ENCODE assay signal across 9 mouse cellular contexts in the genomic region with DNA sequence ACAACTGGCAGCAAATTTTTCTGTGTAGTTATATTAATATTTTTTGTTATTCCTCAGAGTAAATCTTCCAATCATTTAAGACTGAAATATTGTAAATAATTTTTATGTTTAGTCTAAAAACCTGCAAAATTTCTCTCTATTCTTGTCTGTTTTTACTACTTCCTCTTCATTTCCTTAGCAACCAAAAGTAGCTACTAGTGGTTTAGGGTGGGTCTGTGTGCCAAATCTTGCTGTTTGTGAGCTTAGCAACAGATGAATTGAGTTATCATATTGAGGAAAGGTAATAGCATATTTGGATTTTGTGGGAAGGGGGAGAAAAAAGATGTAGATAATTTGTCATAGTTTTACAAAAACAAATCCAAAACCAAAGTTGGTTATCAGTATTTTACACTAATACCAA. TPM values are rescaled to one million over a fixed set of nuclear protein-coding genes. Genes with fewer than 3 reads are reported as not detected.
A peak's percentile ranks its signal among the peaks of the same experiment; 100 is the strongest.
DNase-seq lines count a peak whose midpoint lies in the region; ATAC-seq and TF ChIP-seq lines count a peak whose summit lies in the region.
"Had no signal": no experiment of that assay in that cellular context is flagged by ENCODE, and none has a peak within 500 bp of the region (broad histone marks: within the 10 kb centered on the region; RNA-seq: fewer than 3 reads in every experiment).

No protein-coding gene starts in this region.

- H3K27ac ChIP-seq in forebrain, embryonic 13.5 days: no peak overlapping the region
- H3K27ac ChIP-seq in forebrain, embryonic 16.5 days (ENCODE audit: low read length): no peak overlapping the region
- H3K27ac ChIP-seq in lung, embryonic 16.5 days (ENCODE audit: low read length): no peak overlapping the region
- H3K27ac ChIP-seq in forebrain, embryonic 15.5 days (replicated peaks): no peak overlapping the region
- H3K27ac ChIP-seq: liver, embryonic 15.5 days had no signal

- no peaks in the 10 kb centered on the region for H3K27me3 ChIP-seq in forebrain, embryonic 13.5 days
- H3K27me3 ChIP-seq in forebrain, embryonic 16.5 days (replicated peaks; ENCODE audit: control insufficient read depth, insufficient read depth, low read length): no peaks in the 10 kb centered on the region
- H3K27me3 ChIP-seq in lung, embryonic 16.5 days (ENCODE audit: control insufficient read depth, insufficient read depth, low read depth, low read length): no peaks in the 10 kb centered on the region
- no peaks in the 10 kb centered on the region for H3K27me3 ChIP-seq in forebrain, embryonic 15.5 days
- H3K27me3 ChIP-seq in myocyte (ENCODE audit: control insufficient read depth, insufficient read depth, insufficient read length): no peaks in the 10 kb centered on the region
- H3K27me3 ChIP-seq: liver, embryonic 15.5 days had no signal

- TF ChIP-seq CTCF in lung, adult 2 months (IDR thresholded peaks at IDR 0.05; ENCODE audit: insufficient read depth, low read length): no peak

- no peaks in the 10 kb centered on the region for H3K9me3 ChIP-seq in forebrain, embryonic 13.5 days (replicated peaks)
- H3K9me3 ChIP-seq in forebrain, embryonic 16.5 days (ENCODE audit: control insufficient read depth, low read length): no peaks in the 10 kb centered on the region
- no peaks in the 10 kb centered on the region for H3K9me3 ChIP-seq in lung, embryonic 16.5 days (ENCODE audit: control insufficient read depth, low read length)
- no peaks in the 10 kb centered on the region for H3K9me3 ChIP-seq in forebrain, embryonic 15.5 days
- H3K9me3 ChIP-seq: liver, embryonic 15.5 days had no signal

- H3K9ac ChIP-seq in forebrain, embryonic 13.5 days: no peak overlapping the region
- no peak overlapping the region for H3K9ac ChIP-seq in forebrain, embryonic 16.5 days (replicated peaks; ENCODE audit: low read depth, low read length)
- H3K9ac ChIP-seq in lung, embryonic 16.5 days (ENCODE audit: low read length): no peak overlapping the region
- H3K9ac ChIP-seq in forebrain, embryonic 15.5 days (replicated peaks): no peak overlapping the region
- H3K9ac ChIP-seq: liver, embryonic 15.5 days had no signal

- 0 out of 2 replicates have a peak overlapping the region, but pooled peaks have one; percentile 45 for H3K4me3 ChIP-seq in forebrain, embryonic 13.5 days
- H3K4me3 ChIP-seq in forebrain, embryonic 16.5 days (replicated peaks; ENCODE audit: low read length): no peak overlapping the region
- no peak overlapping the region for H3K4me3 ChIP-seq in lung, embryonic 16.5 days (ENCODE audit: low read length)
- H3K4me3 ChIP-seq in lung, adult 2 months (replicated peaks; ENCODE audit: extremely low read depth, low read depth, low read length): no peak overlapping the region
- H3K4me3 ChIP-seq in forebrain, embryonic 15.5 days: no peak overlapping the region
- H3K4me3 ChIP-seq in myocyte: peak overlapping the region; percentile 56

- H3K79me2 ChIP-seq in myocyte (ENCODE audit: control insufficient read depth, insufficient read depth): peaks cover 59% of the 10 kb centered on the region

- no peaks in the 10 kb centered on the region for H3K36me3 ChIP-seq in forebrain, embryonic 13.5 days (ENCODE audit: poor library complexity, severe bottlenecking)
- no peaks in the 10 kb centered on the region for H3K36me3 ChIP-seq in forebrain, embryonic 16.5 days (ENCODE audit: control insufficient read depth, insufficient read depth)
- no peaks in the 10 kb centered on the region for H3K36me3 ChIP-seq in lung, embryonic 16.5 days (ENCODE audit: control insufficient read depth, insufficient read depth, low read length)
- no peaks in the 10 kb centered on the region for H3K36me3 ChIP-seq in forebrain, embryonic 15.5 days
- no peaks in the 10 kb centered on the region for H3K36me3 ChIP-seq in myocyte (ENCODE audit: control insufficient read depth, insufficient read depth)
- H3K36me3 ChIP-seq: liver, embryonic 15.5 days had no signal

- peaks cover 15% of the 10 kb centered on the region for H3K4me1 ChIP-seq in forebrain, embryonic 13.5 days
- H3K4me1 ChIP-seq in forebrain, embryonic 16.5 days (replicated peaks; ENCODE audit: control insufficient read depth, insufficient read depth, low read length): peaks cover 25% of the 10 kb centered on the region
- H3K4me1 ChIP-seq in lung, embryonic 16.5 days (replicated peaks; ENCODE audit: control insufficient read depth, insufficient read depth, low read length): peaks cover 11% of the 10 kb centered on the region
- H3K4me1 ChIP-seq in lung, adult 2 months (ENCODE audit: control insufficient read depth, insufficient read depth, low read length): peaks cover 5% of the 10 kb centered on the region; the same call in 1 of the 2 replicates
- peaks cover 27% of the 10 kb centered on the region for H3K4me1 ChIP-seq in forebrain, embryonic 15.5 days

- TF ChIP-seq POLR2A in lung, adult 2 months (IDR thresholded peaks at IDR 0.05; ENCODE audit: borderline replicate concordance, extremely low read depth, low read depth, low read length): no peak
- no peak for TF ChIP-seq POLR2A in myocyte (IDR thresholded peaks at IDR 0.05; ENCODE audit: insufficient read length, low read depth)

- ATAC-seq in forebrain, embryonic 13.5 days: no peak
- ATAC-seq in forebrain, embryonic 16.5 days: no peak
- no peak for ATAC-seq in lung, embryonic 16.5 days (ENCODE audit: low read depth)
- no peak for ATAC-seq in forebrain, embryonic 15.5 days (replicated peaks)

- no peak for DNase-seq in lung, adult 2 months
- DNase-seq in thymus, adult 18-20 months: no peak
- DNase-seq in frontal cortex, postnatal 25 days (ENCODE audit: low spot score in 2 of 2): no peak

- H3ac ChIP-seq in myocyte (ENCODE audit: control insufficient read depth, insufficient read length): no peak overlapping the region

- H3K4me2 ChIP-seq in forebrain, embryonic 13.5 days: peak overlapping the region; percentile 58
- no peak overlapping the region for H3K4me2 ChIP-seq in forebrain, embryonic 16.5 days (ENCODE audit: low read length)
- H3K4me2 ChIP-seq in lung, embryonic 16.5 days (ENCODE audit: low read depth, low read length): peak overlapping the region; percentile 41
- H3K4me2 ChIP-seq in forebrain, embryonic 15.5 days (replicated peaks): 0 out of 2 replicates have a peak overlapping the region, but pooled peaks have one; percentile 10
- H3K4me2 ChIP-seq in myocyte (ENCODE audit: low read depth): peak overlapping the region; percentile 68

TF ChIP-seq in myocyte, 11 proteins besides CTCF, POLR2A, EP300 and RAD21:
- no peak for TF ChIP-seq MYOG (IDR thresholded peaks at IDR 0.05; ENCODE audit: control insufficient read depth in 1 of 3, insufficient read depth in 1 of 3, insufficient read length in 2 of 3, low read depth in 2 of 3)
- no peak for TF ChIP-seq SRF (IDR thresholded peaks at IDR 0.05; ENCODE audit: control insufficient read depth, insufficient read length, low read depth)
- no peak for TF ChIP-seq TCF3 (IDR thresholded peaks at IDR 0.05; ENCODE audit: insufficient read length, low read depth)
- TF ChIP-seq MYOD1 (IDR thresholded peaks at IDR 0.05; ENCODE audit: control insufficient read depth in 1 of 3, insufficient read length in 2 of 3, low read depth in 2 of 3): no peak
- TF ChIP-seq CEBPB (IDR thresholded peaks at IDR 0.05; ENCODE audit: insufficient read depth, poor library complexity, severe bottlenecking): no peak
- TF ChIP-seq MAX (IDR thresholded peaks at IDR 0.05; ENCODE audit: low read depth): no peak
- TF ChIP-seq USF1 (IDR thresholded peaks at IDR 0.05; ENCODE audit: low read depth): no peak
- no peak for TF ChIP-seq REST (IDR thresholded peaks at IDR 0.05; ENCODE audit: insufficient read depth, insufficient read length)
- no peak for TF ChIP-seq E2F4 (IDR thresholded peaks at IDR 0.05; ENCODE audit: insufficient read depth)
- no peak for TF ChIP-seq TCF12 (IDR thresholded peaks at IDR 0.05; ENCODE audit: insufficient read depth, poor library complexity, severe bottlenecking)
- no peak for TF ChIP-seq POLR2AphosphoS2 (IDR thresholded peaks at IDR 0.05; ENCODE audit: insufficient read length, low read depth)

RNA-seq across cellular contexts. Expression of gene Adamts6, which starts 1.5 kb away (rescaled TPM):
- polyA plus RNA-seq in forebrain, embryonic 13.5 days (2015; fragmentation: Nextera tagmentation; extraction: Ambion mirVana): 2.2 and 2.8 TPM in 2 replicates
- 1.8 and 2.5 TPM in 2 replicates for polyA plus RNA-seq in forebrain, embryonic 16.5 days (2015; fragmentation: Nextera tagmentation; extraction: Ambion mirVana)
- polyA plus RNA-seq in lung, embryonic 16.5 days (2015; fragmentation: Nextera tagmentation; extraction: Ambion mirVana): 3.6 and 3.8 TPM in 2 replicates
- 0.75 and 1.5 TPM in 2 replicates for polyA plus RNA-seq in lung, adult 2 months (2012; rRNA removed)
- polyA plus RNA-seq in forebrain, embryonic 15.5 days (2015; fragmentation: Nextera tagmentation; extraction: Ambion mirVana): 1.9 and 2.7 TPM in 2 replicates
- polyA plus RNA-seq in myocyte (2012; fragmentation: generic; extraction: Trizol): 2.0 TPM

Comparison
In these comparisons a context has a peak if more than half of its experiments do, and no peak if none do; other contexts are left out.
1. H3K4me3 ChIP-seq: peak in forebrain, embryonic 13.5 days (single experiment) and myocyte (single experiment); none in forebrain, embryonic 16.5 days (single experiment), lung, embryonic 16.5 days (single experiment), lung, adult 2 months (single experiment) and forebrain, embryonic 15.5 days (single experiment).